Mouse (Mus musculus) thymus, adult 2 months (tissue): ENCODE results near the gene Zfp958. TPM values are rescaled to one million over a fixed set of nuclear protein-coding genes. Genes with fewer than 3 reads are reported as not detected.
"Not testable (repeated sequence)": the region's sequence is repeated elsewhere in the genome, so short reads cannot be mapped to it uniquely, and the experiment has no call there.

ENCODE experiments used
- DNase-seq: peaks from one replicate; pipeline ENCODE4 v3.0.0; 2021
- H3K27ac ChIP-seq: fragments of 200-500 bp; 2 replicates; pipeline ENCODE4 v1.5.1; 2012; ENCODE audit warnings: low read length, control low read depth; ENCODE audit not compliant: control insufficient read depth, insufficient read depth
- H3K27me3 ChIP-seq: fragments of 200-500 bp; 2 replicates; pipeline ENCODE4 v1.6.1; 2012; ENCODE audit warnings: mild to moderate bottlenecking, low read length, moderate library complexity, mixed read lengths; ENCODE audit not compliant: control insufficient read depth, insufficient read depth
- H3K36me3 ChIP-seq: fragments of 200-500 bp; 2 replicates; pipeline ENCODE4 v1.6.1; 2012; ENCODE audit warnings: mild to moderate bottlenecking, low read length, moderate library complexity; ENCODE audit not compliant: control insufficient read depth, insufficient read depth
- H3K4me1 ChIP-seq: fragments of 200-500 bp; replicated peaks from 2 replicates; pipeline ENCODE4 v1.6.1; 2012; ENCODE audit warnings: low read length; ENCODE audit not compliant: control insufficient read depth, insufficient read depth
- H3K4me3 ChIP-seq: fragments of 200-500 bp; 2 replicates; pipeline ENCODE4 v1.5.1; 2012; ENCODE audit warnings: mild to moderate bottlenecking, low read length, control low read depth, moderate library complexity; ENCODE audit not compliant: control insufficient read depth, insufficient read depth
- CTCF ChIP-seq: fragments of 200-500 bp; IDR thresholded peaks from 2 replicates; pipeline ENCODE4 v1.5.1; 2012; ENCODE audit warnings: mild to moderate bottlenecking, control low read depth, low read length, moderate library complexity, borderline replicate concordance; ENCODE audit not compliant: control insufficient read depth, poor library complexity, insufficient read depth; ENCODE audit errors: extremely low read depth
- POLR2A ChIP-seq: fragments of 200-500 bp; IDR thresholded peaks from 2 replicates; pipeline ENCODE4 v1.6.1; 2012; ENCODE audit warnings: mild to moderate bottlenecking, low read length, control low read depth, moderate library complexity; ENCODE audit not compliant: control insufficient read depth, poor library complexity, insufficient read depth; ENCODE audit errors: extremely low read depth
- WGBS: fragments of 180-500 bp; shearing (Covaris S2); methylation state at CpG from one replicate; pipeline ENCODE4 v1.1.7; 2018; 5-methylcytosine and 5-hydroxymethylcytosine counted together
- polyA plus RNA-seq: library from polyadenylated mRNA; depleted of rRNA; stranded (reverse); fragments of >200 nt; gene quantifications from 2 replicates; pipeline ENCODE4 v1.2.3, GENCODE M21; 2012; rRNA removed

The Zfp958 gene
- polyA plus RNA-seq = 1.7 and 1.9 TPM in 2 replicates

GRCm38 (mm10) chr8:4612932-4613853 is at the start of gene Zfp958:
TSS of gene Zfp958 (plus strand) at chr8:4613167.
- under 1% methylated on average over 25 of the region's 25 CpGs for WGBS
- peak within 1 kb of the TSS; percentile 84 for H3K4me3 ChIP-seq
- no peaks in the 10 kb centered on the region for H3K27me3 ChIP-seq
- TF ChIP-seq POLR2A = peak; percentile 45; the same call in 1 of the 2 replicates
- no peak for TF ChIP-seq CTCF
- H3K4me1 ChIP-seq = peaks cover 4% of the 10 kb centered on the region
- H3K27ac ChIP-seq = peak within 1 kb of the TSS; percentile 88
- no peaks in the 10 kb centered on the region for H3K36me3 ChIP-seq
- peak; percentile 95 for DNase-seq

GRCm38 (mm10) chr8:4581986-4582385 is 31.0 kb upstream of the Zfp958 start:
- H3K27ac ChIP-seq = no peak overlapping the region
- H3K4me3 ChIP-seq = no peak overlapping the region
- H3K27me3 ChIP-seq = no peaks in the 10 kb centered on the region
- H3K36me3 ChIP-seq = no peaks in the 10 kb centered on the region
- 77% methylated on average over 3 of the region's 3 CpGs for WGBS
- no peak for DNase-seq
- no peak for TF ChIP-seq CTCF
- no peak for TF ChIP-seq POLR2A
- no peaks in the 10 kb centered on the region for H3K4me1 ChIP-seq

- Histone ChIP-seq H3K4me1 (no peaks in the 10 kb centered on the region), H3K27me3 (no peaks in the 10 kb centered on the region), H3K4me3 (no peak overlapping the region), H3K36me3 (no peaks in the 10 kb centered on the region), H3K27ac (no peak overlapping the region)
- no peak for TF ChIP-seq POLR2A
- no peak for TF ChIP-seq CTCF
- DNase-seq = no peak
- 81% methylated on average over 6 of the region's 6 CpGs for WGBS
Observed at GRCm38 (mm10) chr8:4582754-4583178, 30.2 kb upstream of the Zfp958 start.

- H3K4me3 ChIP-seq = no peak overlapping the region
- 92% methylated on average over 1 of the region's 1 CpGs for WGBS
- TF ChIP-seq CTCF = no peak
- TF ChIP-seq POLR2A = no peak
- no peaks in the 10 kb centered on the region for H3K27me3 ChIP-seq
- no peaks in the 10 kb centered on the region for H3K36me3 ChIP-seq
- no peaks in the 10 kb centered on the region for H3K4me1 ChIP-seq
- DNase-seq = no peak
- no peak overlapping the region for H3K27ac ChIP-seq
Observed at GRCm38 (mm10) chr8:4584660-4585059, 28.3 kb upstream of the Zfp958 start.

- H3K27ac ChIP-seq = no peak overlapping the region
- no peaks in the 10 kb centered on the region for H3K36me3 ChIP-seq
- no peak overlapping the region for H3K4me3 ChIP-seq
- H3K4me1 ChIP-seq = no peaks in the 10 kb centered on the region
- DNase-seq = no peak
- H3K27me3 ChIP-seq = no peaks in the 10 kb centered on the region
- WGBS = 62% methylated on average over 4 of the region's 4 CpGs
- TF ChIP-seq POLR2A (no peak), CTCF (no peak)
Observed at GRCm38 (mm10) chr8:4586356-4586755, 26.6 kb upstream of the Zfp958 start.

GRCm38 (mm10) chr8:4588165-4589000 is 24.6 kb upstream of the Zfp958 start:
- Histone ChIP-seq H3K27ac (no peak overlapping the region), H3K4me1 (no peaks in the 10 kb centered on the region), H3K36me3 (no peaks in the 10 kb centered on the region), H3K27me3 (no peaks in the 10 kb centered on the region), H3K4me3 (no peak overlapping the region)
- peak; percentile 18 for DNase-seq
- TF ChIP-seq CTCF (no peak), POLR2A (no peak)
- WGBS = 54% methylated on average over 9 of the region's 9 CpGs

GRCm38 (mm10) chr8:4608896-4609295 is 4.1 kb upstream of the Zfp958 start:
- 72% methylated on average over 7 of the region's 7 CpGs for WGBS
- no peak overlapping the region for H3K27ac ChIP-seq
- no peak for TF ChIP-seq CTCF
- TF ChIP-seq POLR2A = no peak

GRCm38 (mm10) chr8:4611626-4612175 is 1.3 kb upstream of the Zfp958 start:
- H3K27me3 ChIP-seq, H3K36me3 ChIP-seq, H3K27ac ChIP-seq, H3K4me3 ChIP-seq, H3K4me1 ChIP-seq: not testable (repeated sequence)
- peak; percentile 5 for DNase-seq
- WGBS = 92% methylated on average over 4 of the region's 4 CpGs

More at GRCm38 (mm10) chr8:4608896-4609295, 4.1 kb upstream of the Zfp958 start:
- DNase-seq = no peak
- Histone ChIP-seq H3K27me3 (no peaks in the 10 kb centered on the region), H3K4me3 (no peak overlapping the region), H3K36me3 (no peaks in the 10 kb centered on the region), H3K4me1 (0 out of 2 replicates have a peak, but pooled peaks cover 2% of the 10 kb centered on the region)
